Mouse (Mus musculus) embryonic facial prominence, embryonic 11.5 days (tissue): Measurements from ENCODE around the gene Tmem163. TPM values are rescaled to one million over a fixed set of nuclear protein-coding genes. Genes with fewer than 3 reads are reported as not detected.
A peak's percentile ranks its signal among the peaks of the same experiment; 100 is the strongest.

Source experiments
- ATAC-seq: fragments of 200-750 bp; cut with Nextera tagmentation; replicated peaks from 2 replicates; pipeline ENCODE4 v1.8.0; 2017; ENCODE audit warnings: low read depth; ENCODE audit not compliant: insufficient number of reproducible peaks, low FRiP score, low TSS enrichment
- DNase-seq: peaks from one replicate; pipeline ENCODE4 v3.0.0-alpha.2; 2015; ENCODE audit warnings: low spot score
- H3K27ac ChIP-seq: fragments of 300-500 bp; sonication (generic); replicated peaks from 2 replicates; pipeline ENCODE4 v1.5.1; 2014; ENCODE audit warnings: mild to moderate bottlenecking, low read depth, low read length, control low read depth
- H3K27me3 ChIP-seq: fragments of 300-500 bp; sonication (generic); 2 replicates; pipeline ENCODE4 v1.6.1; 2014; ENCODE audit warnings: mild to moderate bottlenecking, low read length, moderate library complexity, mixed read lengths; ENCODE audit not compliant: control insufficient read depth, insufficient read depth
- H3K36me3 ChIP-seq: fragments of 300-500 bp; sonication (generic); replicated peaks from 2 replicates; pipeline ENCODE4 v1.6.1; 2014; ENCODE audit warnings: low read depth, mild to moderate bottlenecking, low read length, moderate library complexity, mixed read lengths; ENCODE audit not compliant: control insufficient read depth, insufficient read depth
- H3K4me1 ChIP-seq: fragments of 300-500 bp; sonication (generic); 2 replicates; pipeline ENCODE4 v1.6.1; 2014; ENCODE audit warnings: low read length, mixed read lengths; ENCODE audit not compliant: control insufficient read depth, insufficient read depth
- H3K4me2 ChIP-seq: fragments of 300-500 bp; sonication (generic); 2 replicates; pipeline ENCODE4 v1.6.1; 2014; ENCODE audit warnings: low read depth, mild to moderate bottlenecking, control low read depth, low read length, moderate library complexity
- H3K4me3 ChIP-seq: fragments of 300-500 bp; sonication (generic); 2 replicates; pipeline ENCODE4 v1.5.1; 2014; ENCODE audit warnings: low read depth, low read length, control low read depth
- H3K9ac ChIP-seq: fragments of 300-500 bp; sonication (generic); replicated peaks from 2 replicates; pipeline ENCODE4 v1.6.1; 2014; ENCODE audit warnings: mild to moderate bottlenecking, control low read depth, low read length
- H3K9me3 ChIP-seq: fragments of 300-500 bp; sonication (generic); replicated peaks from 2 replicates; pipeline ENCODE4 v1.6.1; 2016; ENCODE audit warnings: mild to moderate bottlenecking, low read length, inconsistent platforms, mixed read lengths; ENCODE audit not compliant: control insufficient read depth
- WGBS: fragments of 180-500 bp; shearing (Covaris S2); extraction: QIAGEN DNeasy Blood & Tissue Kit; methylation state at CpG from one replicate; pipeline ENCODE4 v1.1.7; 2014; 5-methylcytosine and 5-hydroxymethylcytosine counted together
- polyA plus RNA-seq: library from polyadenylated mRNA; unstranded; fragments of >200 nt; fragmentation: Nextera tagmentation; extraction: Ambion mirVana; gene quantifications from 2 replicates; pipeline ENCODE4 v1.2.1, GENCODE M21; 2014

Tmem163 gene
- 9.5 and 10.2 TPM in 2 replicates for polyA plus RNA-seq

DNA sequence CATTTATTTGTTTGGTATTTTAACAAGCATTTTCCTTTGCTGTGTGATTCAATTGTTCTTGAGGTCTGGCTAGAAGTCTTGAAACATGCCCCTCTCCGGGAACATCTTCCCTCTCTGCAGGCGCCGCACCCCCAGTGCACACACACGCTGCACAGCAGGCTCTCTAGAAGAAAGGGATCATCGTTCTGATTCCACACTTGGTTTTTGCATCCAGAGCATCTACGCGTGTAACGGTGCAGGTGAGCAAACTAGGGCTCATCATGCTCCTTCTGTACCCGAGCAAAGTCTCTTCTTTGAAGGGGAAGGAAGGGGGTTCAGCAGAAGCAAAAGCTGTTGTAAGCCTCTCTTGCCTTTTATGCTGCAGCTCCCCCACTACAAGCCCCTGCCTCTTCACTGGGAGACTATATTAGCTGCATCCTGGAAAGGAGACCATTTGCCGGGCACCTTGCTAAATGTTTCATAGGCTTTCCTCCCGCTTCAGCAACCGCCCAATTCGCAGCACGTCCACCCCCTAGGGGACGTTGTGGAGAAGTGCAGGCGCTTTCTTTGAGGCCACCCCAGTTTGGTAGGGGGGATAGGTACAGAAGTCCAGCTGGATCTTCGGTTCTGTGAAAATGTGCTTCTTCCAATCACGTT, at the start of gene Tmem163:
Gene Tmem163 (minus strand): TSS at position 51 of the 636 bp plus-strand sequence.
- peaks cover 12% of the 10 kb centered on the region for H3K4me1 ChIP-seq
- H3K4me2 ChIP-seq: no peak within 1 kb of the TSS
- peaks cover 44% of the 10 kb centered on the region for H3K27me3 ChIP-seq
- H3K9me3 ChIP-seq: no peaks in the 10 kb centered on the region
- no peak within 1 kb of the TSS for H3K9ac ChIP-seq
- H3K4me3 ChIP-seq: no peak within 1 kb of the TSS
- H3K36me3 ChIP-seq: no peaks in the 10 kb centered on the region
- 14% methylated on average over 18 of the region's 18 CpGs for WGBS
- H3K27ac ChIP-seq: no peak within 1 kb of the TSS
- ATAC-seq (no peak), DNase-seq (peak; percentile 77)

DNA sequence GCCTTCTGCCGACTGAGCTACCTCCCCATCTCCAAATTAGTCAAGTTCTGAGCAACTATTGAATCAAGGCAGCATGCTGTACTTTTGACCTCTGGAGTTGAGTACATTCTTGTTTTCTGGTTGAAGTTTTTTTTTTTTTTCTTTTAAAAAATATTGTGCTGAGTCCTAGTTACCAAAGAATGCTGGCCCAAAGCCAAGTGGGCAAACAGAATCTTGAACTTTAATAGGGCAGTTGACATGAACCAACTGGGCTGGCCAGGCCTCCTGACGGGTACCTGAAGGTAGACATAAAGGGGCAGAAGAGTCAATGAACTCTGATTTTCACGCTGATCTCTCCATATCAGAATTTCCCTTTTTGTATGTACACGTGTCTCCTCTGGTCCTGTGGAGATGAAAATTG, 49.7 kb upstream of the Tmem163 start, which contains the start of gene Acmsd:
Gene Acmsd (plus strand): TSS at position 318 of the 400 bp plus-strand sequence.
- Histone ChIP-seq H3K9me3 (no peaks in the 10 kb centered on the region), H3K27me3 (no peaks in the 10 kb centered on the region), H3K4me1 (no peaks in the 10 kb centered on the region), H3K9ac (no peak within 1 kb of the TSS), H3K4me3 (no peak within 1 kb of the TSS), H3K36me3 (no peaks in the 10 kb centered on the region), H3K4me2 (no peak within 1 kb of the TSS), H3K27ac (no peak within 1 kb of the TSS)
- 93% methylated on average over 4 of the region's 4 CpGs for WGBS
- no peak for DNase-seq
- no peak for ATAC-seq

- H3K4me2 ChIP-seq: no peak overlapping the region
- H3K27ac ChIP-seq: no peak overlapping the region
- H3K36me3 ChIP-seq: no peaks in the 10 kb centered on the region
- H3K9ac ChIP-seq: no peak overlapping the region
- 69% methylated on average over 2 of the region's 2 CpGs for WGBS
- no peaks in the 10 kb centered on the region for H3K27me3 ChIP-seq
- H3K9me3 ChIP-seq: no peaks in the 10 kb centered on the region
- DNase-seq: no peak
- no peak for ATAC-seq
- no peak overlapping the region for H3K4me3 ChIP-seq
- H3K4me1 ChIP-seq: no peaks in the 10 kb centered on the region
Measured at GRCm38 (mm10) chr1:127723596-127723995, 44.2 kb upstream of the Tmem163 start.

GRCm38 (mm10) chr1:127718290-127718689, 38.9 kb upstream of the Tmem163 start:
- Histone ChIP-seq H3K4me2 (no peak overlapping the region), H3K9ac (no peak overlapping the region), H3K27me3 (no peaks in the 10 kb centered on the region), H3K4me3 (no peak overlapping the region), H3K9me3 (no peaks in the 10 kb centered on the region), H3K36me3 (no peaks in the 10 kb centered on the region), H3K4me1 (no peaks in the 10 kb centered on the region), H3K27ac (no peak overlapping the region)
- ATAC-seq (no peak), DNase-seq (no peak)
- 82% methylated on average over 1 of the region's 1 CpGs for WGBS

DNA sequence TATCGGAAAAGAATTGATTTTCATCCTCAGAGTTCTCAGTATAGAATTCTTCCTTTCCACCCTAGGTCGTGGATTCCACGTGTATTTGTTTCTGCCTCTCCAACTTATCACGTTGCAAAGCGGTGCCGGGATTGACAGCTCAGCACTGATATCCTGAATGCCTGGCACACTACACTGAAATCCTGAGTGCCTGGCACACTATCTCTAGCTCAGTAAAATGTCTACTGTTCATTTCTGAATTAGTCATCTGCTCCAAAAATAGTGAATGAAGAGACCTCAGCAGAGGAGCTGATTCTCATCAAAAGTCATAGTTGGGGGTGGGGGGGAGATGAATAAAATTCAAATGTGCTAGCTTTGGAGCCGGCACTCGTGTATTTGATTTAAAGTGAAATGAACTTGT, 37.1 kb upstream of the Tmem163 start:
- ATAC-seq (no peak), DNase-seq (no peak)
- H3K4me1 ChIP-seq: no peaks in the 10 kb centered on the region
- no peaks in the 10 kb centered on the region for H3K27me3 ChIP-seq
- H3K9me3 ChIP-seq: no peaks in the 10 kb centered on the region
- no peak overlapping the region for H3K4me2 ChIP-seq
- no peak overlapping the region for H3K27ac ChIP-seq
- no peaks in the 10 kb centered on the region for H3K36me3 ChIP-seq
- H3K4me3 ChIP-seq: no peak overlapping the region
- H3K9ac ChIP-seq: no peak overlapping the region
- 92% methylated on average over 8 of the region's 8 CpGs for WGBS

DNA sequence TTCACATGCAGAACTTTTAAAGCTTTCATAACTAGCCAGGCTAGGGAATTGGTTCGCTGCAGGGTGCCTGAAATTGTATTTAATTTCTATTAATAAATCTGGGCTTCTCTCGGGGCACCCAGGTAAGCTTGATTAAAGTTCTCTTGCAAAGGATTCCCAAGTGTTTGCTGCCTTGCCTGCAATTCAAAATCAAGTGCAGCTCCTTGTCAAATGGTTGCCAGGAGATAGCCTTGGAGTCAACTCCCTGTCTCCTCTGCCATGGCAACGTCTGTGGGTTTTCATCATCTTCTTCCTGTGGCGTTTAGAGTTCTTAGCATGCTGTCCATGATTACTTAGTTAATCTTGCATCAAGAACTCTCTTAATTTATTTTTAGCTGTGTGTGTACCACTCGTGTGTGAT, 26.9 kb upstream of the Tmem163 start:
- DNase-seq (no peak), ATAC-seq (no peak)
- Histone ChIP-seq H3K9ac (no peak overlapping the region), H3K9me3 (no peaks in the 10 kb centered on the region), H3K27me3 (no peaks in the 10 kb centered on the region), H3K4me3 (no peak overlapping the region), H3K4me2 (no peak overlapping the region), H3K27ac (no peak overlapping the region), H3K36me3 (no peaks in the 10 kb centered on the region), H3K4me1 (no peaks in the 10 kb centered on the region)
- WGBS: 75% methylated on average over 5 of the region's 5 CpGs

DNA sequence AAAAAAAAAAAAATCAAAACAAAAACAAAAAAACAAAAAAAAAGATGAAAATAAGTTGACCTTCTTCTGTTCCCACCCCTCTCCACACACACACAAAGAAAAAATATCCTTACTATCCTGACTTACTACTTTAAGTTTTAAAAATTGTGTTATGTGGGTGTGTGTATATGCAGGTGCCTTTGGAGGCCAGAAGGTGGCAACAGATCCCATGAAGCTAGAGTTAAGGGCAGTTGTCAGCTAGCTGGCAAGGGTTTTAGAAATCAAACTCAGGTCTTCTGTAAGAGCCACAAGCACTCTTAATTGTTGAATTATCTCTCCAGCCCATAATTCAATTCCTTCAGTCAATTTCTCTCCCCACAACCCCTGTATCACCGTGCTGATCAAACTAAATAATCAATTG, 22.8 kb upstream of the Tmem163 start:
- no peak overlapping the region for H3K27ac ChIP-seq
- 83% methylated on average over 1 of the region's 1 CpGs for WGBS
- no peak for ATAC-seq
- no peak overlapping the region for H3K4me3 ChIP-seq
- no peaks in the 10 kb centered on the region for H3K4me1 ChIP-seq
- no peaks in the 10 kb centered on the region for H3K36me3 ChIP-seq
- no peak overlapping the region for H3K4me2 ChIP-seq
- H3K9me3 ChIP-seq: no peaks in the 10 kb centered on the region
- H3K27me3 ChIP-seq: no peaks in the 10 kb centered on the region
- no peak for DNase-seq
- no peak overlapping the region for H3K9ac ChIP-seq

- peak; percentile 45 for DNase-seq
- 17% methylated on average over 2 of the region's 2 CpGs for WGBS
Measured at GRCm38 (mm10) chr1:127696533-127696932, 17.2 kb upstream of the Tmem163 start.

More at GRCm38 (mm10) chr1:127696533-127696932, 17.2 kb upstream of the Tmem163 start:
- Histone ChIP-seq H3K4me3 (no peak overlapping the region), H3K27ac (no peak overlapping the region), H3K4me1 (no peaks in the 10 kb centered on the region), H3K27me3 (no peaks in the 10 kb centered on the region), H3K9me3 (no peaks in the 10 kb centered on the region), H3K9ac (no peak overlapping the region), H3K4me2 (no peak overlapping the region), H3K36me3 (no peaks in the 10 kb centered on the region)
- ATAC-seq: no peak
